Mouse (Mus musculus): Measurements from ENCODE around the gene Gm11034. TPM values are rescaled to one million over a fixed set of nuclear protein-coding genes. Genes with fewer than 3 reads are reported as not detected.
A peak's percentile ranks its signal among the peaks of the same experiment; 100 is the strongest.

The Gm11034 gene
- polyA plus RNA-seq, 1 experiment from 2014 or later, result not detected

GRCm38 (mm10) chr8:72220758-72221157 is 7.3 kb upstream of the Gm11034 start:
- no peak for ATAC-seq (ENCODE audit: insufficient number of reproducible peaks, insufficient read depth, low FRiP score, low read depth)
- peaks cover 0 to 11% of the 10 kb centered on the region in 2 experiments; a peak in 1 of 4 replicates for H3K4me1 ChIP-seq (ENCODE audit: control insufficient read depth in 2 of 2, insufficient read depth in 2 of 2, low read length in 2 of 2)
- no peaks in the 10 kb centered on the region for H3K9me3 ChIP-seq (ENCODE audit: control insufficient read depth, low read length)
- peaks cover 33% of the 10 kb centered on the region for H3K36me3 ChIP-seq (ENCODE audit: control insufficient read depth, insufficient read depth, low read length)
- no peak overlapping the region for H3K27ac ChIP-seq (replicated peaks in 1 of 2; ENCODE audit: control insufficient read depth in 1 of 2, insufficient read depth in 1 of 2, low read depth in 2 of 2, low read length in 2 of 2)
- 86% methylated on average over 4 of the region's 4 CpGs for WGBS
- H3K4me2 ChIP-seq (ENCODE audit: low read length), result peak overlapping the region; percentile 78
- H3K9ac ChIP-seq (ENCODE audit: low read length), result peak overlapping the region; percentile 85; the same call in 1 of the 2 replicates
- H3K4me3 ChIP-seq (ENCODE audit: control insufficient read depth in 1 of 2, insufficient read depth in 1 of 2, low read depth in 1 of 2, low read length in 2 of 2), result peak overlapping the region in 1 of 2 experiments; percentile 90; a peak in 2 of 4 replicates
- H3K27me3 ChIP-seq (ENCODE audit: control insufficient read depth, insufficient read depth, low read length), result peaks cover 4% of the 10 kb centered on the region; the same call in 1 of the 2 replicates

DNA sequence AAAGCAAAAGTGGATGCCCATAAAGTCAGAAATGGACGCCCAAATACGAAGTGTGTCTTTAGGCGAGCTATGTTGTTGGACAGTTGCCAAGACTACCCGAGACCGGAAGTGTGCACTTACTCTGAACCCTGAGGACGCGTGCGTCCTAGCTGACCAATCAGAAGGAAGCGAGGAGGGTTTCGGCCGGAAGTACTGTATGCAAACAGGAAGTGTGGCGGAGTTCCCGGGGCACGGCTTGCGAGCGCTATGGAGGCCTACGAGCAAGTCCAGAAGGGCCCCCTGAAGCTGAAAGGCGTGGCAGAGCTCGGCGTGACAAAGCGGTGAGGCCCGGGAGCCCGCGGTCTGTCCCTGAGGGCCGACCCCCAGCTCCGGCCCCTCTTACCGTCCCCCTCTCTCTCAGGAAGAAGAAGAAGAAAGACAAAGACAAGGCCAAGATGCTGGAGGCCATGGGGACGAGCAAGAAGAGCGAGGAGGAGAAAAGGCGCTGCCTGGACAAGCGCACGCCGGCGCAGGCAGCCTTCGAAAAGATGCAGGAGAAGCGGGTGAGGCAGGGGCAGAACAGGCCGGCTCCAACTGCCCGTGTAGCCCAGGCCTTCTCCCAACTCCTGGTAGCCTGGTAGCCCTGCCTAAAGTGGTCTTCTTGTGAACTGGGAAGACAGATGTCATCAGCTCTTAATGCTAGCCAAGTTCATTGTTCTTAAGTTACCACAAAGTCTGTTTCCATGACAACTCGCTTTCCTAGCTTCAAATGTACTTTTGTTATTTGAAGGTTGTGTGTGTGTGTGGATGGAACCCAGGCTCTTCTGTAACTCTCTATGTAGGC is 6.3 kb upstream of the Gm11034 start, which contains the start of gene Fam32a:
TSS of gene Fam32a (plus strand) at position 190 of the 823 bp plus-strand sequence.
- H3K9ac ChIP-seq (ENCODE audit: low read length), result peak within 1 kb of the TSS; percentile 85
- peak; percentile 93 for ATAC-seq (ENCODE audit: insufficient number of reproducible peaks, insufficient read depth, low FRiP score, low read depth)
- peaks cover 33% of the 10 kb centered on the region for H3K36me3 ChIP-seq (ENCODE audit: control insufficient read depth, insufficient read depth, low read length)
- no peaks in the 10 kb centered on the region for H3K9me3 ChIP-seq (ENCODE audit: control insufficient read depth, low read length)
- peak within 1 kb of the TSS; percentile 59 to 90 for H3K4me3 ChIP-seq (ENCODE audit: control insufficient read depth in 1 of 2, insufficient read depth in 1 of 2, low read depth in 1 of 2, low read length in 2 of 2)
- H3K27ac ChIP-seq (replicated peaks in 1 of 2; ENCODE audit: control insufficient read depth in 1 of 2, insufficient read depth in 1 of 2, low read depth in 2 of 2, low read length in 2 of 2), result peak within 1 kb of the TSS; percentile 61 to 79
- 16% methylated on average over 39 of the region's 39 CpGs for WGBS
- peaks cover 0 to 11% of the 10 kb centered on the region in 2 experiments; a peak in 1 of 4 replicates for H3K4me1 ChIP-seq (ENCODE audit: control insufficient read depth in 2 of 2, insufficient read depth in 2 of 2, low read length in 2 of 2)
- peaks cover 4% of the 10 kb centered on the region; the same call in 1 of the 2 replicates for H3K27me3 ChIP-seq (ENCODE audit: control insufficient read depth, insufficient read depth, low read length)
- H3K4me2 ChIP-seq (ENCODE audit: low read length), result peak within 1 kb of the TSS; percentile 78

- Histone ChIP-seq H3K27me3 (ENCODE audit: control insufficient read depth, insufficient read depth, low read length) (peaks cover 4% of the 10 kb centered on the region; the same call in 1 of the 2 replicates), H3K4me2 (ENCODE audit: low read length) (peak overlapping the region; percentile 78), H3K4me3 (ENCODE audit: control insufficient read depth in 1 of 2, insufficient read depth in 1 of 2, low read depth in 1 of 2, low read length in 2 of 2) (peak overlapping the region in 1 of 2 experiments; percentile 90; a peak in 2 of 4 replicates), H3K27ac (replicated peaks in 1 of 2; ENCODE audit: control insufficient read depth in 1 of 2, insufficient read depth in 1 of 2, low read depth in 2 of 2, low read length in 2 of 2) (0 out of 4 replicates have a peak overlapping the region, but pooled peaks of 1 of the 2 experiments have one; percentile 35), H3K9ac (ENCODE audit: low read length) (no peak overlapping the region), H3K36me3 (ENCODE audit: control insufficient read depth, insufficient read depth, low read length) (peaks cover 31% of the 10 kb centered on the region), H3K4me1 (ENCODE audit: control insufficient read depth in 2 of 2, insufficient read depth in 2 of 2, low read length in 2 of 2) (peaks cover 0 to 11% of the 10 kb centered on the region in 2 experiments; a peak in 1 of 4 replicates), H3K9me3 (ENCODE audit: control insufficient read depth, low read length) (no peaks in the 10 kb centered on the region)
- 0 out of 2 replicates have a peak, but pooled peaks have one; percentile 4 for ATAC-seq (ENCODE audit: insufficient number of reproducible peaks, insufficient read depth, low FRiP score, low read depth)
- WGBS, result 73% methylated on average over 9 of the region's 10 CpGs
Measured at GRCm38 (mm10) chr8:72218781-72219540, 5.5 kb upstream of the Gm11034 start.

DNA sequence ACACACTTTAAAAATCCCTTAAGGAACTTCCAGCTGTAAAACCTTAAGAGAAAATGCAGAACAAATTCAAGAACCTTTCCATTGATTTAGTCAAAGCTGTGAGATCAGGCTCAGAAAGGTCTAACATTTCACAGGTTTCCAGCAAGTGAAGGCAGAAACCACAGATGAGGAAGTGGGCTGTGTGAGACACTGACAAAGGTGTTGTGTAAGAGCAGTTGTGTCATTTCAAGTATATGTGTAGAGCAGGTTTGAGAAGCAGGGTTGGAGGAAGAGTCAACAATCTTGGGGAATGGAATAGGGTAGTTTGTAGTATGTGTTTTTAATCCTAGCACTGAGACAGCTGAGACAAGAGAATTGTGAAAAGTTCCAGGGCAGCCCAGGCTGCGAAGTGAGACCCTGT is 2.4 kb upstream of the Gm11034 start:
- Histone ChIP-seq H3K9me3 (ENCODE audit: control insufficient read depth, low read length) (no peaks in the 10 kb centered on the region), H3K4me2 (ENCODE audit: low read length) (no peak overlapping the region), H3K27ac (replicated peaks in 1 of 2; ENCODE audit: control insufficient read depth in 1 of 2, insufficient read depth in 1 of 2, low read depth in 2 of 2, low read length in 2 of 2) (no peak overlapping the region), H3K36me3 (ENCODE audit: control insufficient read depth, insufficient read depth, low read length) (no peaks in the 10 kb centered on the region), H3K9ac (ENCODE audit: low read length) (no peak overlapping the region), H3K27me3 (ENCODE audit: control insufficient read depth, insufficient read depth, low read length) (peaks cover 4% of the 10 kb centered on the region; the same call in 1 of the 2 replicates), H3K4me3 (ENCODE audit: control insufficient read depth in 1 of 2, insufficient read depth in 1 of 2, low read depth in 1 of 2, low read length in 2 of 2) (no peak overlapping the region), H3K4me1 (ENCODE audit: control insufficient read depth in 2 of 2, insufficient read depth in 2 of 2, low read length in 2 of 2) (peaks cover 0 to 9% of the 10 kb centered on the region in 2 experiments; a peak in 1 of 4 replicates)
- 20% methylated on average over 1 of the region's 1 CpGs for WGBS
- no peak for ATAC-seq (ENCODE audit: insufficient number of reproducible peaks, insufficient read depth, low FRiP score, low read depth)

- WGBS, result 47% methylated on average over 2 of the region's 2 CpGs
- Histone ChIP-seq H3K4me3 (ENCODE audit: control insufficient read depth in 1 of 2, insufficient read depth in 1 of 2, low read depth in 1 of 2, low read length in 2 of 2) (no peak overlapping the region), H3K4me1 (ENCODE audit: control insufficient read depth in 2 of 2, insufficient read depth in 2 of 2, low read length in 2 of 2) (peaks cover 0 to under 1% of the 10 kb centered on the region in 2 experiments; a peak in 1 of 4 replicates), H3K27me3 (ENCODE audit: control insufficient read depth, insufficient read depth, low read length) (peaks cover 4% of the 10 kb centered on the region; the same call in 1 of the 2 replicates), H3K4me2 (ENCODE audit: low read length) (no peak overlapping the region), H3K9ac (ENCODE audit: low read length) (no peak overlapping the region), H3K9me3 (ENCODE audit: control insufficient read depth, low read length) (no peaks in the 10 kb centered on the region), H3K27ac (replicated peaks in 1 of 2; ENCODE audit: control insufficient read depth in 1 of 2, insufficient read depth in 1 of 2, low read depth in 2 of 2, low read length in 2 of 2) (no peak overlapping the region), H3K36me3 (ENCODE audit: control insufficient read depth, insufficient read depth, low read length) (no peaks in the 10 kb centered on the region)
- ATAC-seq (ENCODE audit: insufficient number of reproducible peaks, insufficient read depth, low FRiP score, low read depth), result no peak
Measured at GRCm38 (mm10) chr8:72215060-72215459, 1.6 kb upstream of the Gm11034 start.

DNA sequence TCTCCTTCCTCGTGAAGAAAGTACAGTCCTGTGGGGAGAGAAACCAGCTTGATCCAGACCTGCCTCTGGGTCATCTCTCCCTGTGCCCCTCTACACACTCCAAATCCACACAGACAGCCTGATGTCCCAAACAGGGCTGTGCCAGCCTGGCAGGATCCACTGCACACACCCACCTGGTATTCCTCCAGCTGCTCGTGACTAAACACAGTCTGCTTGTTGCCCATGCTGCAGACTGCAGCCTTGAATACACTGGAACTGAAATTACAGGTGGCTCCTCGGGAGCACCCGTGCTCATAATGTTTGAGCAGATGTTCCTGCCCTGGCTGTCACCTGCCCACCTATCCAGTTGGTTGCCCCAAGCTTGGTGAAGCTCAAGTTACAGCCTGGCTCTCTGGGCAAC is 685 bp downstream of the Gm11034 start, which contains the start of gene Cib3:
TSS of gene Cib3 (minus strand) at position 87 of the 400 bp plus-strand sequence.
- Histone ChIP-seq H3K4me1 (ENCODE audit: control insufficient read depth in 2 of 2, insufficient read depth in 2 of 2, low read length in 2 of 2) (no peaks in the 10 kb centered on the region), H3K36me3 (ENCODE audit: control insufficient read depth, insufficient read depth, low read length) (no peaks in the 10 kb centered on the region), H3K27ac (replicated peaks in 1 of 2; ENCODE audit: control insufficient read depth in 1 of 2, insufficient read depth in 1 of 2, low read depth in 2 of 2, low read length in 2 of 2) (no peak within 1 kb of the TSS), H3K9ac (ENCODE audit: low read length) (no peak within 1 kb of the TSS), H3K27me3 (ENCODE audit: control insufficient read depth, insufficient read depth, low read length) (peaks cover 4% of the 10 kb centered on the region; the same call in 1 of the 2 replicates), H3K9me3 (ENCODE audit: control insufficient read depth, low read length) (no peaks in the 10 kb centered on the region), H3K4me3 (ENCODE audit: control insufficient read depth in 1 of 2, insufficient read depth in 1 of 2, low read depth in 1 of 2, low read length in 2 of 2) (no peak within 1 kb of the TSS), H3K4me2 (ENCODE audit: low read length) (no peak within 1 kb of the TSS)
- WGBS, result 59% methylated on average over 4 of the region's 4 CpGs
- ATAC-seq (ENCODE audit: insufficient number of reproducible peaks, insufficient read depth, low FRiP score, low read depth), result no peak

DNA sequence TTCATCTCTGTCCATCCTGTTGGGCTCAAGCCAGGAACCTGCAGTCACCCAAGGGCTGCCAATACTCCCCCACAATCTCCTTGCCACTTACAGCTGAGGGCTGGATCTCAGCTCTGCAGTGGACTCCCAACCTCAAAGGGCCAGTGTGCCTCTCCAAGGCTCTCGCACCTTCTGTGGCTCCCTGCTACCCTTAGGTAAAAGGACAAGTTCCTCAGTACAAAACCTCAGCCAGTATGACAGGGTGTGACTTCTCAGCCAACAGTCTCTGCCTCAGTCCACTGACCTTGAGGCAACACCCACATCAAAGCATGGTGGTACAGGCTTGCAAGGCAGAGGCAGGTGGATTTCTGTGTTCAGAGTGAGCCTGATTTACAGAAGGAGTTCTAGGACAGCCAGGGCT is 1.6 kb downstream of the Gm11034 start:
- no peak overlapping the region for H3K4me3 ChIP-seq (ENCODE audit: control insufficient read depth in 1 of 2, insufficient read depth in 1 of 2, low read depth in 1 of 2, low read length in 2 of 2)
- H3K4me2 ChIP-seq (ENCODE audit: low read length), result no peak overlapping the region
- no peaks in the 10 kb centered on the region for H3K27me3 ChIP-seq (ENCODE audit: control insufficient read depth, insufficient read depth, low read length)
- no peak overlapping the region for H3K27ac ChIP-seq (replicated peaks in 1 of 2; ENCODE audit: control insufficient read depth in 1 of 2, insufficient read depth in 1 of 2, low read depth in 2 of 2, low read length in 2 of 2)
- ATAC-seq (ENCODE audit: insufficient number of reproducible peaks, insufficient read depth, low FRiP score, low read depth), result no peak
- no peaks in the 10 kb centered on the region for H3K9me3 ChIP-seq (ENCODE audit: control insufficient read depth, low read length)
- H3K9ac ChIP-seq (ENCODE audit: low read length), result no peak overlapping the region
- 79% methylated on average over 1 of the region's 1 CpGs for WGBS
- no peaks in the 10 kb centered on the region for H3K36me3 ChIP-seq (ENCODE audit: control insufficient read depth, insufficient read depth, low read length)
- no peaks in the 10 kb centered on the region for H3K4me1 ChIP-seq (ENCODE audit: control insufficient read depth in 2 of 2, insufficient read depth in 2 of 2, low read length in 2 of 2)
